Mouse (Mus musculus) gastrocnemius, postnatal 25 days (tissue): ENCODE results near the gene Zfp184. TPM values are rescaled to one million over a fixed set of nuclear protein-coding genes. Genes with fewer than 3 reads are reported as not detected.
A peak's percentile ranks its signal among the peaks of the same experiment; 100 is the strongest.
"Not testable (repeated sequence)": the region's sequence is repeated elsewhere in the genome, so short reads cannot be mapped to it uniquely, and the experiment has no call there.

Source experiments
- DNase-seq: peaks from one replicate; pipeline ENCODE4 v3.0.0; 2022
- long read RNA-seq, 2 experiments: library from polyadenylated mRNA; stranded (forward); transcript quantifications; one replicate each; pipeline ENCODE4 v2.0.0; 2021
- total RNA-seq, 2 experiments: library from RNA; stranded (reverse); gene quantifications; 1 replicate in 1 of 2; 2 replicates in 1 of 2; pipeline ENCODE4 v1.2.3; 2021

The Zfp184 gene
- total RNA-seq: under 1 TPM; 0.26 to 0.54 TPM
- long read RNA-seq, experiment 1: 0 reads
- long read RNA-seq, experiment 2: 0 reads

GRCm38 (mm10) chr13:21944926-21945740 lies at the start of gene Zfp184:
TSS of gene Zfp184 (plus strand) at chr13:21945094.
- peak; percentile 73 for DNase-seq

GRCm38 (mm10) chr13:21896549-21897244 lies 48.2 kb upstream of the Zfp184 start:
- no peak for DNase-seq

- DNase-seq: no peak
These were observed 47.7 kb upstream of the Zfp184 start for GRCm38 (mm10) chr13:21897245-21897634.

- DNase-seq: not testable (repeated sequence)
These were observed 43.9 kb upstream of the Zfp184 start for GRCm38 (mm10) chr13:21900870-21901565.

GRCm38 (mm10) chr13:21903500-21903899 lies 41.4 kb upstream of the Zfp184 start:
- DNase-seq: no peak

GRCm38 (mm10) chr13:21904090-21904489 lies 40.8 kb upstream of the Zfp184 start:
- not testable (repeated sequence) for DNase-seq

GRCm38 (mm10) chr13:21906301-21906700 lies 38.6 kb upstream of the Zfp184 start:
- no peak for DNase-seq

- no peak for DNase-seq
These were observed 37.7 kb upstream of the Zfp184 start for GRCm38 (mm10) chr13:21906946-21907806.

GRCm38 (mm10) chr13:21907807-21908155 lies 37.1 kb upstream of the Zfp184 start:
- DNase-seq: not testable (repeated sequence)

- no peak for DNase-seq
These were observed 34.2 kb upstream of the Zfp184 start for GRCm38 (mm10) chr13:21910735-21911134.

- DNase-seq: no peak
These were observed 33.7 kb upstream of the Zfp184 start for GRCm38 (mm10) chr13:21911147-21911546.

- DNase-seq: no peak
These were observed 31.0 kb upstream of the Zfp184 start for GRCm38 (mm10) chr13:21913854-21914253.

GRCm38 (mm10) chr13:21914599-21914998 lies 30.3 kb upstream of the Zfp184 start:
- DNase-seq: no peak

- no peak for DNase-seq
These were observed 29.4 kb upstream of the Zfp184 start for GRCm38 (mm10) chr13:21915487-21915886.

- no peak for DNase-seq
These were observed 28.8 kb upstream of the Zfp184 start for GRCm38 (mm10) chr13:21916056-21916455.

- DNase-seq: no peak
These were observed 27.9 kb upstream of the Zfp184 start for GRCm38 (mm10) chr13:21917040-21917439.

- no peak for DNase-seq
These were observed 27.4 kb upstream of the Zfp184 start for GRCm38 (mm10) chr13:21917480-21917879.

GRCm38 (mm10) chr13:21917992-21918391 lies 26.9 kb upstream of the Zfp184 start:
- no peak for DNase-seq

- peak; percentile 51 for DNase-seq
These were observed 26.1 kb upstream of the Zfp184 start for GRCm38 (mm10) chr13:21918570-21919419.

GRCm38 (mm10) chr13:21919836-21920431 lies 25.0 kb upstream of the Zfp184 start:
- DNase-seq: no peak
